Mouse (Mus musculus) forebrain, embryonic 16.5 days (tissue): ENCODE measurements around the gene Eral1. TPM values are rescaled to one million over a fixed set of nuclear protein-coding genes. Genes with fewer than 3 reads are reported as not detected.

Source experiments
- ATAC-seq: fragments of 200-750 bp; cut with Nextera tagmentation; 2 replicates; pipeline ENCODE4 v1.8.0; 2017; ENCODE audit warnings: mild to moderate bottlenecking, moderate library complexity
- H3K27ac ChIP-seq: fragments of 300-500 bp; sonication (generic); 2 replicates; pipeline ENCODE4 v1.5.1; 2014; ENCODE audit warnings: low read length, control low read depth
- H3K27me3 ChIP-seq: fragments of 300-500 bp; sonication (generic); replicated peaks from 2 replicates; pipeline ENCODE4 v1.6.1; 2014; ENCODE audit warnings: low read length; ENCODE audit not compliant: control insufficient read depth, insufficient read depth
- H3K36me3 ChIP-seq: fragments of 300-500 bp; sonication (generic); 2 replicates; pipeline ENCODE4 v1.6.1; 2014; ENCODE audit not compliant: control insufficient read depth, insufficient read depth
- H3K4me1 ChIP-seq: fragments of 300-500 bp; sonication (generic); replicated peaks from 2 replicates; pipeline ENCODE4 v1.6.1; 2014; ENCODE audit warnings: low read length; ENCODE audit not compliant: control insufficient read depth, insufficient read depth
- H3K4me2 ChIP-seq: fragments of 300-500 bp; sonication (generic); 2 replicates; pipeline ENCODE4 v1.6.1; 2014; ENCODE audit warnings: mild to moderate bottlenecking, low read length, control low read depth
- H3K4me3 ChIP-seq: fragments of 300-500 bp; sonication (generic); replicated peaks from 2 replicates; pipeline ENCODE4 v1.5.1; 2014; ENCODE audit warnings: mild to moderate bottlenecking, low read length, control low read depth
- H3K9ac ChIP-seq: fragments of 300-500 bp; sonication (generic); replicated peaks from 2 replicates; pipeline ENCODE4 v1.6.1; 2014; ENCODE audit warnings: low read depth, low read length, control low read depth
- H3K9me3 ChIP-seq: fragments of 300-500 bp; sonication (generic); 2 replicates; pipeline ENCODE4 v1.6.1; 2016; ENCODE audit warnings: low read length; ENCODE audit not compliant: control insufficient read depth
- WGBS: fragments of 180-500 bp; shearing (Covaris S2); extraction: QIAGEN DNeasy Blood & Tissue Kit; methylation state at CpG from one replicate; pipeline ENCODE4 v1.1.7; 2014; 5-methylcytosine and 5-hydroxymethylcytosine counted together
- polyA plus RNA-seq: library from polyadenylated mRNA; unstranded; fragments of >200 nt; fragmentation: Nextera tagmentation; extraction: Ambion mirVana; gene quantifications from 2 replicates; pipeline ENCODE4 v1.2.1, GENCODE M21; 2015

The Eral1 gene
- polyA plus RNA-seq, 1 experiment from 2014 or later, result 34.3 TPM

DNA sequence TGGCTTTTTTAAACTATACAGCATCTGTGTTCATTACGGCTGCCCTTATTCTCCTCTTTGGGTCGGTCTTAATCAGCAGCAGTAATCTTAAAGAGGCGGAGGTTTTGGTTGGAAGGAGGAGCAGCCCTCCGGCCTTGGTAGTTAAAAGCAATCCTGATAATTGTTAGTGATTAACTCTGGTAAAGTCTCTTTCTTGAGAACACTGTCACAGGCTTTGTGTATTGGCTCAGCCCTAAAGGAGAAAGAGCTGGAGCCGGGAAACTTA lies 35.9 kb upstream of the Eral1 start:
- ATAC-seq, result no peak
- Histone ChIP-seq H3K27ac (peak overlapping the region; percentile 82), H3K4me3 (peak overlapping the region; percentile 72), H3K27me3 (no peaks in the 10 kb centered on the region), H3K4me1 (peaks cover 37% of the 10 kb centered on the region), H3K36me3 (no peaks in the 10 kb centered on the region), H3K9me3 (no peaks in the 10 kb centered on the region), H3K9ac (peak overlapping the region; percentile 78), H3K4me2 (peak overlapping the region; percentile 86)
- 1% methylated on average over 5 of the region's 5 CpGs for WGBS

DNA sequence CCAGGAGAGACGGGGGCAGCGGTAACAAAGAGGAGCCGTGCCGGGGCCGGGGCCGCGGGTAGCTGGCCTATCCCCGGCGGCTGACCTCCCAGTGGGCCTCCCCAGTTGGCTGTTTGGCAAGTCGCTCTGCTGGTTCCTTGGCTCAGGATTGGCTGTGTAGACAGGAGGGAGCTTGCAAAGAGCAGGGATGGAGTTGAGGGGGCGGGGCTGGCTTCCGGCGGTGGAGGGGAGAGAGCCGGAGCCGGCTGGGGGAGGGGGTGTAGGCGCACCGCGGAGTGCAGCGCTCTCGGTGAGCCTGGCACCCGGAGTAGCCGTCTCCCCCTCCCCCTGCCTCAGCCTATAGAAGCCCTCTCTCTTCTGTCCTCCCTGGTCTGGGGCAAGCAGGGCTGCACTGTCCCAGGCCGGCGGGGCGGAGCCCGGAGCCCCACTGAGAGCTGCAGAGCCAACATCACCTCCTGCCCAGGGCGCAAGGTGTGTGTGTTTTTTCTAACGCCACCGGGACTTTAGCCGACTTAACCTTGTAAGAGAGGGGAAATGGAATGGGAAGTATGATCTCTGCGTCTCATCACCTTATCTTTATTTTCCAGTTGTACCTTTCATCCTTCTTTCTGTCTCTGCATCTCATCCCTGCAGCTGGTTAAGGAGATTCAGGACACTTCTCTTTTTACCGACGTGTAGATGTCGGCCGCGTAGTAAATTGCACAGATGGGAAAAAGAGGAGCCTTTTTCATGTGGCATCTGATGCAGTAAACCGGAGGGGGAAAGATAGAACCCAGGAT lies 35.4 kb upstream of the Eral1 start:
- Histone ChIP-seq H3K27me3 (no peaks in the 10 kb centered on the region), H3K9me3 (no peaks in the 10 kb centered on the region), H3K9ac (peak overlapping the region; percentile 78), H3K27ac (peak overlapping the region; percentile 90), H3K36me3 (no peaks in the 10 kb centered on the region), H3K4me3 (peak overlapping the region; percentile 72), H3K4me2 (peak overlapping the region; percentile 86), H3K4me1 (peaks cover 37% of the 10 kb centered on the region)
- ATAC-seq, result peak; percentile 98
- WGBS, result under 1% methylated on average over 34 of the region's 37 CpGs

DNA sequence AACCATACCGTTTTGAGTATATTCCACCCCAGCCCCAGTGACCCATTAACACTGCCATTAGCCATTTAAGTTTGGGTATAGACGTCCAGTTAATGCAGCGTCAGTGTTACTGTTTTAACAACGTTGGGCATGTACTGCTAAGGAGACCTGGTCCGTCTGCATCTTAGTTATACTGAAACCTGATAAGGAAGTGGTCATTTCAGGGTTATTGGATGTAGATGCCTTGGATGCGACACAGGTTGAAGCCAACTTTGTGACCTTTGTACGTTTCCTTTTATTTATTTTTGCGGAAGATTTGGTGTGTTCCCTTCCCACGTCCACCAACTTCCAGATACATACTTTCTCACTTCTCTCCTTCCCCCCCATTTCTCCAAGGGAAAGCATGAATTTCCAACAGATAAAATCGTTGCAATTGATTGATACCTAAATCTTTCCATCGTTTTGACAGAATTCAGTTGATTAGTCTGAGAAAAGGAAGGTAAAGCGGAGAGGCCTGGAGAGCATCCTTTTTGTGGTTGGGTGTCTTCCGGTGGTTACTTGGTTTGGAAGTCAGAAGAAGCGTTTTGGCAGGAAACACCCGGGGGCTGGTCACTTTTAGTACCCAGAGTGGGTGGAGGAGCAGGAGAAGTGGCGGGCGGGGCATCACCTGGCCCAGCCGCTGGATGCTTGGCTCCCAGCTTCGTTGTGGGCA lies 34.6 kb upstream of the Eral1 start:
- Histone ChIP-seq H3K36me3 (no peaks in the 10 kb centered on the region), H3K9me3 (no peaks in the 10 kb centered on the region), H3K27me3 (no peaks in the 10 kb centered on the region), H3K4me1 (peaks cover 37% of the 10 kb centered on the region), H3K4me3 (peak overlapping the region; percentile 72), H3K4me2 (peak overlapping the region; percentile 86), H3K27ac (peak overlapping the region; percentile 90), H3K9ac (peak overlapping the region; percentile 78)
- no peak for ATAC-seq
- 10% methylated on average over 19 of the region's 19 CpGs for WGBS

DNA sequence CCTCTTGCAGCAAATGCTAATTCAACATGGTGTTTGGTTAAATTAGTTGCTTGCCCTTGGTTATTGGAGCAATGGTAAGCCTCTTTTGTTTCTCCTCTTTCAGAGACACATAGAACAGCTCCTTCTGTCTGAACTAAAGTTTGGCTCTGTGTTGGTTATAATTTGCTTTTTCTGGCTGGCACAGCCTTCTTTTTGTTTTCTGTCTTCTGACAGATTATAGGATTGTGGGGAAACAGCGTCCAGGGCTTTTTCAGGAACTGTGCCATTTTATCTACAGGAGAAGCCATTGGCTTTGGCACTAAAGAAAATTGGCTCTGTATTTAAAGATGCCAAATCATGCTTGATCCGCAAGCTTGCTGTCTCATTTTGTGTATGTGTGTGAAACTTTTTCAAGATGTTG lies 33.4 kb upstream of the Eral1 start:
- Histone ChIP-seq H3K27ac (peak overlapping the region; percentile 49; the same call in 1 of the 2 replicates), H3K9me3 (no peaks in the 10 kb centered on the region), H3K4me1 (peaks cover 37% of the 10 kb centered on the region), H3K4me2 (peak overlapping the region; percentile 86; the same call in 1 of the 2 replicates), H3K9ac (no peak overlapping the region), H3K4me3 (no peak overlapping the region), H3K27me3 (no peaks in the 10 kb centered on the region), H3K36me3 (no peaks in the 10 kb centered on the region)
- 18% methylated on average over 2 of the region's 2 CpGs for WGBS
- ATAC-seq, result peak; percentile 43

DNA sequence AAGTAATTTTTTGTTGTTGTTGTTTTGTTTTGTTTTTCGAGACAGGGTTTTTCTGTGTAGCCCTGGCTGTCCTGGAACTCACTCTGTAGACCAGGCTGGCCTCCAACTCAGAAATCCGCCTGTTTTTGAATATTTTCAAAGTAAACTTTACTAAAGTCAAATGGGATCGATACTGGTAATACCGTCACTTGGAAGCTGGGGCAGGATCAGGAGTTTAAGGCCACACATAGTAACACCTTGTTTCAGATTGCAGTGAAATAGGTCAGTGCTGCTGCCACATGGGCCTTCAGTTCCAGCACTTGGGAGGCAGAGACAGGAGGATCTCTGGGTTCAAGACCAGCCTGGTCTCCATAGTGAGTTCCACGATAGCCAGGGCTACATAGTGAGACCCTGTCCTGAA lies 24.3 kb upstream of the Eral1 start:
- H3K4me2 ChIP-seq, result no peak overlapping the region
- WGBS, result 94% methylated on average over 5 of the region's 5 CpGs
- no peaks in the 10 kb centered on the region for H3K4me1 ChIP-seq
- no peak overlapping the region for H3K27ac ChIP-seq
- no peak for ATAC-seq
- H3K9me3 ChIP-seq, result no peaks in the 10 kb centered on the region
- H3K27me3 ChIP-seq, result no peaks in the 10 kb centered on the region
- H3K36me3 ChIP-seq, result peaks cover 3% of the 10 kb centered on the region; the same call in 1 of the 2 replicates
- H3K4me3 ChIP-seq, result no peak overlapping the region
- H3K9ac ChIP-seq, result no peak overlapping the region

DNA sequence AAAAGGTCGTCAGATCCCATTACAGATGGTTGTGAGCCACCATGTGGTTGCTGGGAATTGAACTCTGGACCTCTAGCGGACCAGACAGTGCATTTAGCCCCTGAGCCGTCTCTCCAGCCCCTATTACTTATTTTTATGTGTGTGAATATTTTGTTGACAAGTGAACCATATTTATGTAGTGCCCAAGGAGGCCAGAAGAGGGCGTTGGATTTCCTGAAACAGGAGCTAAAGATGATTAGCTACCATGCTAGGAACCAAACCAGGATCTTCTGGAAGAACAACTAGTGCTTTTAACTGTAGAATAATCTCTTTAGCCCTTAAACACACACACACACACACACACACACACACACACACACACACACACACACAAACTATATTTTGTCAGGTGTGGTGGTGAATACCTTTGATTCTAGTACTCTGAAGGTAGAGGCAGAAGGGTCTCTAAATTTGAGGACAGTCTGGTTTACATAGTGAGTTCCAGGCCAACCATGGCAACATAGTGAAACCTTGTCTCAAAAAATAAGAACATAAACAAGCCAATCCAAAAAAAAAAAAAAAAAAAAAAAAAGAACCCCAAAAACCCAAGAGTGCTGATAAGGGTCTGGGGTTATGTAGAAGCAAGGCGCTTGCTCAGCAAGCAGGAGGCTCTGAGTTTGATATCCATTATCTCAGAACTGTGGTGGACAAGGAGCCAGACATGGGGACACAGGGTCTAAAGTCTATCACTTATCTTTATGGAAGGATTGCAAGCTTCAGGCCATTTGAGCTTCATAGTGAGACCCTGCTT lies 23.0 kb upstream of the Eral1 start:
- Histone ChIP-seq H3K9ac (no peak overlapping the region), H3K36me3 (peaks cover 3% of the 10 kb centered on the region; the same call in 1 of the 2 replicates), H3K4me2 (no peak overlapping the region), H3K4me3 (no peak overlapping the region), H3K27me3 (no peaks in the 10 kb centered on the region), H3K9me3 (no peaks in the 10 kb centered on the region), H3K27ac (no peak overlapping the region), H3K4me1 (no peaks in the 10 kb centered on the region)
- no peak for ATAC-seq
- WGBS, result 71% methylated on average over 5 of the region's 5 CpGs

DNA sequence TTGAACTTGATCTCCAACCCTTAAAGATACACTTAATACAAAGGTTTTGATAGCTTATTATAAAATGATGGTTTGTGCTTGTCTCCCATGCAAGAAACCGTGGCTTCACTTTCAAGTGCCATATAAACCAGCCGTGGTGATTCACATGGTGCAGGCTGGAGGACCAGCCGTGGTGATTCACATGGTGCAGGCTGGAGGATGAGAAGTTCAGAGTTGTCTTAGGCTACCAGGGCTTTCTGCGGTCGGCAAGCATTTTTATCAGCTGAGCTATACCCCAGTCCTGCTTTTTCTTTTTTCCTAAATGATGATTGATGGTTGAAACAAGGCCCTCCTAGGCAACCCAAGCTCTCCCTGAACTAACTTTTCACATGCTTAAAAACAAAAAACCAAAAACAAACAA lies 22.0 kb upstream of the Eral1 start:
- no peaks in the 10 kb centered on the region for H3K9me3 ChIP-seq
- no peak overlapping the region for H3K4me2 ChIP-seq
- WGBS, result 88% methylated on average over 5 of the region's 5 CpGs
- H3K36me3 ChIP-seq, result no peaks in the 10 kb centered on the region
- H3K9ac ChIP-seq, result no peak overlapping the region
- no peaks in the 10 kb centered on the region for H3K27me3 ChIP-seq
- no peak overlapping the region for H3K27ac ChIP-seq
- no peak overlapping the region for H3K4me3 ChIP-seq
- no peak for ATAC-seq
- H3K4me1 ChIP-seq, result no peaks in the 10 kb centered on the region; the same call in 1 of the 2 replicates

DNA sequence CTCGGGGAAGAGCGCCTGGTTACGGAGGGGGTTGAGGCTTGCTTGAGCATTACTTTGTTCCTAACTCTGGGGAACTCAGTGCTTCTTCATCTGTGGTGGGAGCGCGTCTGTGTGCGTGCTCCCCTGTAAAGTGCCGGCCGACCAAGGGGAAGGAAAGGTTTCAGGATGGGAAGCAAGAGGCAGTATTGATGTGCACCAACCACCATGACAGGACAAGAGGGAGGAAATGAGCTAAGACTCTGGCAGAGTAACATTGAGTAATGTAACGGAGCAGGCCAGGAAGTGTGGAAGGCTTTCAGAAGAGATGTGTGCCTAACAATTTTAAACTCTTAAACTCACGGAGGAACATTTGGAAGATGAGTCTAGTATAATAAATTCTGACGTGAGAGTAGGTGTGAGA lies 20.6 kb upstream of the Eral1 start:
- no peaks in the 10 kb centered on the region for H3K9me3 ChIP-seq
- H3K9ac ChIP-seq, result no peak overlapping the region
- no peak overlapping the region for H3K27ac ChIP-seq
- H3K4me2 ChIP-seq, result no peak overlapping the region
- H3K4me3 ChIP-seq, result no peak overlapping the region
- ATAC-seq, result no peak
- no peaks in the 10 kb centered on the region for H3K27me3 ChIP-seq
- WGBS, result 94% methylated on average over 11 of the region's 11 CpGs
- peaks cover 11% of the 10 kb centered on the region for H3K4me1 ChIP-seq
- H3K36me3 ChIP-seq, result no peaks in the 10 kb centered on the region

DNA sequence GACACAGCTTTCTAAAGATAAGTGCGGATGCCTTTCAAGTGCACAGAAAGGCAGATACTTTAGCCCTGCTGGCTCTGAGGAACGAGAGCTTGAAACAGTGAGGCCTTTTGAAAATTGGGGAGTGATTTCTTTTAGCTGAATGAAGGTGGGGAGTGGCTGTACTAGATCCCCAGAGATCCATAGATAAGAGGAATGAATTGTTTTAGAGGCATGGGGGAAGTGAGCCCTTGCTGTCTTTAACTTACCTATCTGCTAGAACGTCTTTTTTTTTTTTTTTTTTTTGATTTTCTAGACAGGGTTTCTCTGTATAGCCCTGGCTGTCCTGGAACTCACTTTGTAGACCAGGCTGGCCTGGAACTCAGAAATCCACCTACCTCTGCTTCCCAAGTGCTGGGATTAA lies 16.9 kb upstream of the Eral1 start:
- no peak overlapping the region for H3K4me3 ChIP-seq
- no peaks in the 10 kb centered on the region for H3K27me3 ChIP-seq
- no peak overlapping the region for H3K27ac ChIP-seq
- no peak overlapping the region for H3K9ac ChIP-seq
- H3K4me2 ChIP-seq, result peak overlapping the region; percentile 28
- H3K4me1 ChIP-seq, result peaks cover 16% of the 10 kb centered on the region
- no peaks in the 10 kb centered on the region for H3K9me3 ChIP-seq
- 29% methylated on average over 3 of the region's 3 CpGs for WGBS
- H3K36me3 ChIP-seq, result no peaks in the 10 kb centered on the region
- ATAC-seq, result no peak
